Mouse (Mus musculus): ENCODE data around the gene Ap1g2.

- TF ChIP-seq CTCF (IDR thresholded peaks at IDR 0.05; ENCODE audit: low read depth) (no peak), EP300 (IDR thresholded peaks at IDR 0.05; ENCODE audit: low read depth) (no peak)
Measured at GRCm38 (mm10) chr14:55146829-55147401, 40.5 kb upstream of the Ap1g2 start.

Measured in heart, postnatal 0 days (tissue).